Mouse (Mus musculus): ENCODE measurements around the gene Taar6. TPM values are rescaled to one million over a fixed set of nuclear protein-coding genes. Genes with fewer than 3 reads are reported as not detected.

Gene Taar6
- polyA plus RNA-seq, 1 experiment from 2014 or later = not detected

DNA sequence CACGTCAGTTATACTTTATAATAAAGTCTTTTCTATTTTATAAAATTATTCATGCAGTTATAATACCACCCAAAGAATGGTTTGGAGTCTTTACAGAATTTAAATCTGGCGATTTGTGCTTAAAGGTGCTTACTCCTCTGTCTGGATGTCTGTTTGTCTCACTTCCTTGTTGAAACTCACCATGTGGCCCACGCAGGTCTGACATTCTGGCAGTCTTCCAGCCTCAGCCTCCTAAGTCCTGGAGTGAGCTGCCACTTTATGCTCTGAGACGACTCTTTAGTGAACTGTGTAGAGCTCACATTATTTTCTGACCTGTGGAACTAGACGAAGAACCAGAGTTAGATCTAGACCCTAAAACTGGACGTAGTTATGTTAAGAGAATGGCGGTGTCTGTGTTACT lies 37.4 kb downstream of the Taar6 start:
- no peaks in the 10 kb centered on the region for H3K27me3 ChIP-seq (replicated peaks; ENCODE audit: control insufficient read depth, insufficient read depth, low read length)
- no peaks in the 10 kb centered on the region for H3K36me3 ChIP-seq (ENCODE audit: control insufficient read depth, insufficient read depth)
- no peak overlapping the region for H3K9ac ChIP-seq (ENCODE audit: low read depth, low read length)
- H3K4me2 ChIP-seq (replicated peaks; ENCODE audit: low read depth) = no peak overlapping the region
- TF ChIP-seq CTCF (IDR thresholded peaks at IDR 0.05; ENCODE audit: low read depth) = no peak
- no peak for ATAC-seq
- 53% methylated on average over 7 of the region's 7 CpGs for WGBS
- no peaks in the 10 kb centered on the region for H3K9me3 ChIP-seq (ENCODE audit: control insufficient read depth)
- H3K4me1 ChIP-seq (replicated peaks; ENCODE audit: control insufficient read depth, insufficient read depth, low read length) = no peaks in the 10 kb centered on the region
- no peak overlapping the region for H3K27ac ChIP-seq (ENCODE audit: low read depth, low read length)
- no peak overlapping the region for H3K4me3 ChIP-seq (ENCODE audit: low read depth, low read length)

GRCm38 (mm10) chr10:23942465-23942864 lies 43.0 kb downstream of the Taar6 start:
- Histone ChIP-seq H3K36me3 (ENCODE audit: control insufficient read depth, insufficient read depth) (no peaks in the 10 kb centered on the region), H3K4me2 (replicated peaks; ENCODE audit: low read depth) (no peak overlapping the region), H3K4me1 (replicated peaks; ENCODE audit: control insufficient read depth, insufficient read depth, low read length) (no peaks in the 10 kb centered on the region), H3K9ac (ENCODE audit: low read depth, low read length) (no peak overlapping the region), H3K9me3 (ENCODE audit: control insufficient read depth) (no peaks in the 10 kb centered on the region), H3K27ac (ENCODE audit: low read depth, low read length) (no peak overlapping the region), H3K27me3 (replicated peaks; ENCODE audit: control insufficient read depth, insufficient read depth, low read length) (no peaks in the 10 kb centered on the region), H3K4me3 (ENCODE audit: low read depth, low read length) (no peak overlapping the region)
- peak; percentile 55 for TF ChIP-seq CTCF (IDR thresholded peaks at IDR 0.05; ENCODE audit: low read depth)
- WGBS = 83% methylated on average over 5 of the region's 5 CpGs
- ATAC-seq = no peak

GRCm38 (mm10) chr10:23938312-23938711 lies 47.1 kb downstream of the Taar6 start, which contains the start of gene Taar2:
Taar2 (plus strand) TSS chr10:23938572.
- H3K4me3 ChIP-seq (ENCODE audit: low read depth, low read length) = no peak within 1 kb of the TSS
- H3K4me1 ChIP-seq (replicated peaks; ENCODE audit: control insufficient read depth, insufficient read depth, low read length) = no peaks in the 10 kb centered on the region
- TF ChIP-seq CTCF (IDR thresholded peaks at IDR 0.05; ENCODE audit: low read depth) = no peak
- no peak for ATAC-seq
- 52% methylated on average over 6 of the region's 6 CpGs for WGBS
- H3K36me3 ChIP-seq (ENCODE audit: control insufficient read depth, insufficient read depth) = no peaks in the 10 kb centered on the region
- H3K27ac ChIP-seq (ENCODE audit: low read depth, low read length) = no peak within 1 kb of the TSS
- H3K27me3 ChIP-seq (replicated peaks; ENCODE audit: control insufficient read depth, insufficient read depth, low read length) = no peaks in the 10 kb centered on the region
- H3K9me3 ChIP-seq (ENCODE audit: control insufficient read depth) = no peaks in the 10 kb centered on the region
- H3K9ac ChIP-seq (ENCODE audit: low read depth, low read length) = no peak within 1 kb of the TSS
- H3K4me2 ChIP-seq (replicated peaks; ENCODE audit: low read depth) = no peak within 1 kb of the TSS

GRCm38 (mm10) chr10:23937613-23938012 lies 47.8 kb downstream of the Taar6 start:
- Histone ChIP-seq H3K36me3 (ENCODE audit: control insufficient read depth, insufficient read depth) (no peaks in the 10 kb centered on the region), H3K4me2 (replicated peaks; ENCODE audit: low read depth) (no peak overlapping the region), H3K9ac (ENCODE audit: low read depth, low read length) (no peak overlapping the region), H3K9me3 (ENCODE audit: control insufficient read depth) (no peaks in the 10 kb centered on the region), H3K27ac (ENCODE audit: low read depth, low read length) (no peak overlapping the region), H3K27me3 (replicated peaks; ENCODE audit: control insufficient read depth, insufficient read depth, low read length) (no peaks in the 10 kb centered on the region), H3K4me1 (replicated peaks; ENCODE audit: control insufficient read depth, insufficient read depth, low read length) (no peaks in the 10 kb centered on the region), H3K4me3 (ENCODE audit: low read depth, low read length) (no peak overlapping the region)
- no peak for TF ChIP-seq CTCF (IDR thresholded peaks at IDR 0.05; ENCODE audit: low read depth)
- 36% methylated on average over 4 of the region's 4 CpGs for WGBS
- no peak for ATAC-seq

Other genes starting within 250 kb of the Taar6 start
- gene Rps12, start 198.4 kb downstream of the Taar6 start, polyA plus RNA-seq (2015; fragmentation: Nextera tagmentation; extraction: Ambion mirVana) = 144 and 151 TPM in 2 replicates
- gene Slc18b1, start 188.7 kb downstream of the Taar6 start, polyA plus RNA-seq (2015; fragmentation: Nextera tagmentation; extraction: Ambion mirVana) = 12.9 and 14.0 TPM in 2 replicates
- gene Vnn3, start 134.2 kb downstream of the Taar6 start, polyA plus RNA-seq (2015; fragmentation: Nextera tagmentation; extraction: Ambion mirVana) = 0.10 TPM in 1 of 2 replicates, not detected in the other
- gene Vnn1, start 91.0 kb downstream of the Taar6 start, polyA plus RNA-seq (2015; fragmentation: Nextera tagmentation; extraction: Ambion mirVana) = 7.4 and 8.2 TPM in 2 replicates
- not detected in 2 replicates for gene Taar1, start 65.3 kb downstream of the Taar6 start, polyA plus RNA-seq (2015; fragmentation: Nextera tagmentation; extraction: Ambion mirVana)
- not detected in 2 replicates for gene Taar2, start 47.1 kb downstream of the Taar6 start, polyA plus RNA-seq (2015; fragmentation: Nextera tagmentation; extraction: Ambion mirVana)
- not detected in 2 replicates for gene Taar3, start 36.1 kb downstream of the Taar6 start, polyA plus RNA-seq (2015; fragmentation: Nextera tagmentation; extraction: Ambion mirVana)
- gene Taar4, start 25.2 kb downstream of the Taar6 start, polyA plus RNA-seq (2015; fragmentation: Nextera tagmentation; extraction: Ambion mirVana) = not detected in 2 replicates
- gene Taar5, start 14.9 kb downstream of the Taar6 start, polyA plus RNA-seq (2015; fragmentation: Nextera tagmentation; extraction: Ambion mirVana) = not detected in 2 replicates
- gene Taar7a, start 7.8 kb upstream of the Taar6 start, polyA plus RNA-seq (2015; fragmentation: Nextera tagmentation; extraction: Ambion mirVana) = not detected in 2 replicates
- gene Taar7b, start 14.3 kb upstream of the Taar6 start, polyA plus RNA-seq (2015; fragmentation: Nextera tagmentation; extraction: Ambion mirVana) = not detected in 2 replicates
- not detected in 2 replicates for gene Taar7d, start 41.6 kb upstream of the Taar6 start, polyA plus RNA-seq (2015; fragmentation: Nextera tagmentation; extraction: Ambion mirVana)
- gene Taar7e, start 52.0 kb upstream of the Taar6 start, polyA plus RNA-seq (2015; fragmentation: Nextera tagmentation; extraction: Ambion mirVana) = not detected in 2 replicates
- gene Taar7f, start 63.9 kb upstream of the Taar6 start, polyA plus RNA-seq (2015; fragmentation: Nextera tagmentation; extraction: Ambion mirVana) = not detected in 2 replicates
- not detected in 2 replicates for gene Taar8a, start 90.9 kb upstream of the Taar6 start, polyA plus RNA-seq (2015; fragmentation: Nextera tagmentation; extraction: Ambion mirVana)
- gene Taar8b, start 106.6 kb upstream of the Taar6 start, polyA plus RNA-seq (2015; fragmentation: Nextera tagmentation; extraction: Ambion mirVana) = not detected in 2 replicates
- not detected in 2 replicates for gene Taar8c, start 116.3 kb upstream of the Taar6 start, polyA plus RNA-seq (2015; fragmentation: Nextera tagmentation; extraction: Ambion mirVana)
- gene Taar9, start 123.9 kb upstream of the Taar6 start, polyA plus RNA-seq (2015; fragmentation: Nextera tagmentation; extraction: Ambion mirVana) = not detected in 2 replicates
- 171 and 189 TPM in 2 replicates for gene Stx7, start 163.7 kb upstream of the Taar6 start, polyA plus RNA-seq (2015; fragmentation: Nextera tagmentation; extraction: Ambion mirVana)
- 5.9 and 7.9 TPM in 2 replicates for gene Moxd1, start 237.9 kb upstream of the Taar6 start, polyA plus RNA-seq (2015; fragmentation: Nextera tagmentation; extraction: Ambion mirVana)

Measured in intestine, postnatal 0 days (tissue).